Mouse (Mus musculus): ENCODE data around the gene Pou2af1.

DNA sequence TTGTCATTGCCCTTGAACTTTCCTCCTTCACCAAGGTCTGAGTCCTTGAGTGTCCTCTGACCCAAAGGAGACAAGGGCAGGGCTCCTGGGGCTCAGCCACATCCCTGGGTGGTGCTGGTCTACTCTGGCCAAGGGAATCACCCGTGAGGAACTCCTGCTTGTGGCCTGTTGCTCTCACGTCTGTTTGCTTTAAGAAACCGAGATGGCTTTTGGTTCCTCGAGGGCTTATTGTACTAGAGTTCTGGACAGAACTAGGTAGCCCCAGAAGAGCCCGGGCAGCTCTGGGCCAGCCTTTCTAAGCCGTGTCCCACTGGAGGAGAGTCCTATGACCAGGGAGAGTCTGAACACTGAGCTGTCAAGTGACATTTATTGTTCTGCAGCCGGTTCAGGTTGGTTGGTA is 44.4 kb upstream of the Pou2af1 start:
- TF ChIP-seq POLR2A (IDR thresholded peaks at IDR 0.05; ENCODE audit: low read depth, low read length): no peak
- no peak for TF ChIP-seq CTCF (IDR thresholded peaks at IDR 0.05; ENCODE audit: extremely low read depth, insufficient read depth, insufficient read length, insufficient replicate concordance)

Measured in spleen, adult 2 months (tissue).